Mouse (Mus musculus): Measurements from ENCODE around the gene Erc2. TPM values are rescaled to one million over a fixed set of nuclear protein-coding genes. Genes with fewer than 3 reads are reported as not detected.

The Erc2 gene
- polyA plus RNA-seq, 1 experiment from 2014 or later = 8.1 TPM

- H3K27ac ChIP-seq = peak overlapping the region; percentile 36; the same call in 1 of the 2 replicates
- 0 out of 2 replicates have a peak, but pooled peaks cover 4% of the 10 kb centered on the region for H3K9me3 ChIP-seq
- H3K9ac ChIP-seq (replicated peaks) = no peak overlapping the region
- 0 out of 2 replicates have a peak, but pooled peaks have one; percentile 52 for ATAC-seq (ENCODE audit: insufficient number of reproducible peaks, insufficient read depth, low FRiP score, low TSS enrichment, low read depth)
- H3K4me1 ChIP-seq (replicated peaks) = peaks cover 28% of the 10 kb centered on the region
- H3K4me3 ChIP-seq (replicated peaks) = no peak overlapping the region
- H3K4me2 ChIP-seq = peak overlapping the region; percentile 34
- H3K36me3 ChIP-seq = no peaks in the 10 kb centered on the region
- 0 out of 2 replicates have a peak, but pooled peaks cover 5% of the 10 kb centered on the region for H3K27me3 ChIP-seq
- WGBS = 24% methylated on average over 10 of the region's 10 CpGs
Measured at GRCm38 (mm10) chr14:27808523-27809114, 186.4 kb downstream of the Erc2 start.

- no peak overlapping the region for H3K9ac ChIP-seq (replicated peaks)
- H3K4me3 ChIP-seq (replicated peaks) = no peak overlapping the region
- WGBS = 50% methylated on average over 7 of the region's 7 CpGs
- H3K27me3 ChIP-seq = 0 out of 2 replicates have a peak, but pooled peaks cover 5% of the 10 kb centered on the region
- H3K9me3 ChIP-seq = no peaks in the 10 kb centered on the region
- H3K27ac ChIP-seq = no peak overlapping the region
- no peaks in the 10 kb centered on the region for H3K36me3 ChIP-seq
- H3K4me1 ChIP-seq (replicated peaks) = peaks cover 32% of the 10 kb centered on the region
- no peak for ATAC-seq (ENCODE audit: insufficient number of reproducible peaks, insufficient read depth, low FRiP score, low TSS enrichment, low read depth)
- no peak overlapping the region for H3K4me2 ChIP-seq
Measured at GRCm38 (mm10) chr14:27810790-27811189, 188.6 kb downstream of the Erc2 start.

GRCm38 (mm10) chr14:27811649-27812048 lies 189.4 kb downstream of the Erc2 start:
- 95% methylated on average over 3 of the region's 3 CpGs for WGBS

GRCm38 (mm10) chr14:27815739-27816138 lies 193.5 kb downstream of the Erc2 start:
- Histone ChIP-seq H3K9me3 (no peaks in the 10 kb centered on the region), H3K4me3 (replicated peaks) (no peak overlapping the region), H3K27me3 (0 out of 2 replicates have a peak, but pooled peaks cover 5% of the 10 kb centered on the region), H3K4me2 (no peak overlapping the region), H3K9ac (replicated peaks) (no peak overlapping the region), H3K27ac (0 out of 2 replicates have a peak overlapping the region, but pooled peaks have one; percentile 12), H3K4me1 (replicated peaks) (peaks cover 12% of the 10 kb centered on the region), H3K36me3 (no peaks in the 10 kb centered on the region)
- ATAC-seq (ENCODE audit: insufficient number of reproducible peaks, insufficient read depth, low FRiP score, low TSS enrichment, low read depth) = no peak
- 63% methylated on average over 6 of the region's 6 CpGs for WGBS

More at GRCm38 (mm10) chr14:27811649-27812048, 189.4 kb downstream of the Erc2 start:
- H3K27ac ChIP-seq = no peak overlapping the region
- H3K9ac ChIP-seq (replicated peaks) = no peak overlapping the region
- no peak overlapping the region for H3K4me2 ChIP-seq
- peaks cover 33% of the 10 kb centered on the region for H3K4me1 ChIP-seq (replicated peaks)
- H3K9me3 ChIP-seq = no peaks in the 10 kb centered on the region
- H3K27me3 ChIP-seq = 0 out of 2 replicates have a peak, but pooled peaks cover 5% of the 10 kb centered on the region
- no peaks in the 10 kb centered on the region for H3K36me3 ChIP-seq
- no peak for ATAC-seq (ENCODE audit: insufficient number of reproducible peaks, insufficient read depth, low FRiP score, low TSS enrichment, low read depth)
- H3K4me3 ChIP-seq (replicated peaks) = no peak overlapping the region

- H3K4me1 ChIP-seq (replicated peaks) = 0 out of 2 replicates have a peak, but pooled peaks cover 5% of the 10 kb centered on the region
- H3K9me3 ChIP-seq = no peaks in the 10 kb centered on the region
- no peaks in the 10 kb centered on the region for H3K36me3 ChIP-seq
- H3K27ac ChIP-seq = no peak overlapping the region
- WGBS = 95% methylated on average over 5 of the region's 5 CpGs
- no peaks in the 10 kb centered on the region for H3K27me3 ChIP-seq
- no peak overlapping the region for H3K4me2 ChIP-seq
- no peak overlapping the region for H3K9ac ChIP-seq (replicated peaks)
- no peak overlapping the region for H3K4me3 ChIP-seq (replicated peaks)
- no peak for ATAC-seq (ENCODE audit: insufficient number of reproducible peaks, insufficient read depth, low FRiP score, low TSS enrichment, low read depth)
Measured at GRCm38 (mm10) chr14:27818986-27819385, 196.8 kb downstream of the Erc2 start.

DNA sequence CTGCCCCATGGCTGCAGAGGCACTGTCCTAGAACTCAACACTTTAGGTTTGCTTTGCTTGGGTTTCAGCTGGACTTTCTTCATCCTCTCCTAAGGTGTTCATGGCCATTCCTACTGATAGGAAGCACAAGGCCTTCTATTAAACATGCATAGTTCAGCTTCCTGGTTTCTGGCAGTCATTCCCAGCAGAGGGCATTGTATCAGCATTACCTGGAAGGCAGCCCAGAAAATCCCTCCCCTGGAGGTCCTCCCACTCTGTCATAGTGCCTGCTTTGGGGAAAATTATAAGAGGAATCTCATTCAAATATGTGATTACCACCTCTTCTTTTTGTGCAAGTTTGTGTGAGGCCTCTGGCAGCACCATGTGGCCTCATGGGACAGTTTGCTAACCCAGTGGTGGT lies 199.6 kb downstream of the Erc2 start:
- Histone ChIP-seq H3K4me3 (replicated peaks) (no peak overlapping the region), H3K9me3 (no peaks in the 10 kb centered on the region), H3K4me1 (replicated peaks) (no peaks in the 10 kb centered on the region), H3K27me3 (no peaks in the 10 kb centered on the region), H3K4me2 (no peak overlapping the region), H3K36me3 (no peaks in the 10 kb centered on the region), H3K9ac (replicated peaks) (no peak overlapping the region), H3K27ac (no peak overlapping the region)
- no peak for ATAC-seq (ENCODE audit: insufficient number of reproducible peaks, insufficient read depth, low FRiP score, low TSS enrichment, low read depth)

DNA sequence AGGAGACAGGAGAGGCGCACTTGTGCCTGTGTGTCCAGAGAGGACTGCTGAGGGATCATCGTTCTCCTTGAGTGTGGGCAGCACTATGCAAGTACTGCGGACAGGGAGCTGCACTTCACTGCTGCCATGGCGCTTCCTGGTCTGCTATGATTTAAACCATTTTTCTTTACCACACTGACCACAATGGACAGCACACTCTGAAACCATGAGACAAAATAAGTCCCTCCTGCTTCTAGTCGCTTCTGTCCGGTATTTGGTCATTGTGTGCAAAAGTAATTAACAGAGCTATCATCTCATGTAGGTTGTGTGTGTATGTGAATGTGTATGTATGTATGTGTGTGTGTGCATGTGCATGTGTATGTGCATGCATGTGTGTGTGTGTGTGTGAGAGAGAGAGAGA lies 200.3 kb downstream of the Erc2 start:
- Histone ChIP-seq H3K4me3 (replicated peaks) (no peak overlapping the region), H3K27me3 (no peaks in the 10 kb centered on the region), H3K36me3 (no peaks in the 10 kb centered on the region), H3K9ac (replicated peaks) (no peak overlapping the region), H3K4me2 (no peak overlapping the region), H3K4me1 (replicated peaks) (no peaks in the 10 kb centered on the region), H3K9me3 (no peaks in the 10 kb centered on the region), H3K27ac (no peak overlapping the region)
- ATAC-seq (ENCODE audit: insufficient number of reproducible peaks, insufficient read depth, low FRiP score, low TSS enrichment, low read depth) = no peak
- 87% methylated on average over 6 of the region's 6 CpGs for WGBS

DNA sequence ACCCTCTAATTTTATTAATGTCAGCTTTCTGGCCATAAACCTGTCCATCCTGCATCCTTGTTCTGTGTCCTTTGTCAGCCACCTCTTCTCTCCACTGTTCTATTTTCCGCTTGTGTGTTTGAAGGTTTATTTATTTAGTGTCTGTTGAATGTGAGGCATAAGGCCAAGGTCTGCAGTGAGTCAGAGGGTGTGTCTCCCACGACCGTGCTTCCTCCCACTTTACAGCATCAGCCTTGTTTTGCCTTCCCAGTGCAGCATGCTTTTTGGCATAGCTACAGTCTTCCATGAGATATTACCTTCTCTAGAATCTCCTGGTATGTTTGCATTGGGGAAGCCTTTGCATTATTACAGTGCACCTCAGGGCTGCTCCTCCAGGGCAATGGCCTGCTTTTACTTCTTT lies 200.8 kb downstream of the Erc2 start:
- Histone ChIP-seq H3K27ac (no peak overlapping the region), H3K27me3 (no peaks in the 10 kb centered on the region), H3K4me2 (no peak overlapping the region), H3K36me3 (no peaks in the 10 kb centered on the region), H3K9ac (replicated peaks) (no peak overlapping the region), H3K4me3 (replicated peaks) (no peak overlapping the region), H3K9me3 (no peaks in the 10 kb centered on the region), H3K4me1 (replicated peaks) (no peaks in the 10 kb centered on the region)
- no peak for ATAC-seq (ENCODE audit: insufficient number of reproducible peaks, insufficient read depth, low FRiP score, low TSS enrichment, low read depth)
- WGBS = 46% methylated on average over 3 of the region's 3 CpGs

DNA sequence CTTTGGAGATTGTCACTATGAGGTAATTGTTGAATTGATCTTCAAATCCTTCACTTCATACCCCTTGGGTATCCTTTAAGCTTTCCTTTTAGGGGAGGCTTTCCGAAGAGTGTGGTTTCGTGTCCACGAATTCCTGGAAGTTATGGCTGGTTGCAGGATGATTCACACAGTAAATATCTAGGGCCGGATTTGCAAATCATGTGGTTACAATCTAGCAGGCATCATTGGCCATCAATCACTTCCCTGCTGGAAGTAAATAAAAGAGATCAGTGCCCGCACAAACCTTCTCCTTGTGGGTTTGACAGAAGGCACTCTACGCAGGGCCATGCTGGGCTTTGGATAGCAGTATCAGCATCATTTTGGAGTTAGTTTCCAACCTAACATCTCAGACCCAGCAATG lies 201.7 kb downstream of the Erc2 start:
- no peaks in the 10 kb centered on the region for H3K36me3 ChIP-seq
- no peak overlapping the region for H3K4me3 ChIP-seq (replicated peaks)
- no peaks in the 10 kb centered on the region for H3K9me3 ChIP-seq
- WGBS = 75% methylated on average over 6 of the region's 6 CpGs
- no peaks in the 10 kb centered on the region for H3K4me1 ChIP-seq (replicated peaks)
- no peak overlapping the region for H3K27ac ChIP-seq
- no peaks in the 10 kb centered on the region for H3K27me3 ChIP-seq
- H3K4me2 ChIP-seq = no peak overlapping the region
- ATAC-seq (ENCODE audit: insufficient number of reproducible peaks, insufficient read depth, low FRiP score, low TSS enrichment, low read depth) = no peak
- H3K9ac ChIP-seq (replicated peaks) = no peak overlapping the region

DNA sequence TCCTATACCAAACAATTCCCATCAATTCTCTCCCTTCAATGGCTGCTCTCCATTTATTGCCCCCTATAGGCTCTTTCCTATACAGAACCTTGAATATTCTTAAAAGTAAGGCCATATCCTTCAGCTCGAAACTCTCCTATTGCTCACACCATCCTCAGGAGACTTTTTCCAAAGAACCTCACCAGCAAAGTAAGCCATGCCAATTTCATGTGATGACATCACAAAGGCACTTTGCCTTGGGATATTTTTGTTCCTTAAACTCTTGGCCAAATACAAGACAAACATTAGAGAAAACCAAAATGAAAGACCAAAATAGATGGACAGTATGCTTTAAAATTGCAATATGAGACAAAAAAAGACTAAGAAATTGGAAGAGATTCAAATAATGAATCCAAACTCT lies 204.6 kb downstream of the Erc2 start:
- Histone ChIP-seq H3K9ac (replicated peaks) (no peak overlapping the region), H3K36me3 (no peaks in the 10 kb centered on the region), H3K4me2 (no peak overlapping the region), H3K27me3 (no peaks in the 10 kb centered on the region), H3K4me1 (replicated peaks) (no peaks in the 10 kb centered on the region), H3K27ac (no peak overlapping the region), H3K9me3 (no peaks in the 10 kb centered on the region), H3K4me3 (replicated peaks) (no peak overlapping the region)
- WGBS = 88% methylated on average over 1 of the region's 1 CpGs
- ATAC-seq (ENCODE audit: insufficient number of reproducible peaks, insufficient read depth, low FRiP score, low TSS enrichment, low read depth) = no peak

DNA sequence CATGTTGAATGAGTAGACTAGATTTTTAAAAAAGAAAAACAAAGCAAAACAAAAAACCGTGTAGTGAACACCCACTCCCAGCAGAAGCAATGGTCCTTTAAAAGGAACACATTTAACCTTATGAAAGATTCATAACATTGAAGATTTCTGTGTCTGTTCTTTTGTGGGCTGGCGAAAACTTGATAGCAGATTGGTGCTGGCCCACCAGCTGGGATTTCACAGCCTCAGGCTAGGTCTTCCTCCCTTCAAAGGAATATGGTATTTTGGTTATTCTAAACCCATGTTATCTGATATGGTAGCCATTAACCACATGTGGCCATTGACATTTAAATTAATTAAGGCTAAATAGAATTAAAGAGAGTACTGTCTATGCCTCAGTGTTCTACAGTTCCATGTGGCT lies 205.9 kb downstream of the Erc2 start:
- no peak overlapping the region for H3K4me2 ChIP-seq
- H3K9me3 ChIP-seq = no peaks in the 10 kb centered on the region
- no peaks in the 10 kb centered on the region for H3K36me3 ChIP-seq
- H3K27ac ChIP-seq = no peak overlapping the region
- H3K4me3 ChIP-seq (replicated peaks) = no peak overlapping the region
- no peak for ATAC-seq (ENCODE audit: insufficient number of reproducible peaks, insufficient read depth, low FRiP score, low TSS enrichment, low read depth)
- H3K27me3 ChIP-seq = no peaks in the 10 kb centered on the region
- H3K4me1 ChIP-seq (replicated peaks) = no peaks in the 10 kb centered on the region
- 77% methylated on average over 2 of the region's 2 CpGs for WGBS
- no peak overlapping the region for H3K9ac ChIP-seq (replicated peaks)

DNA sequence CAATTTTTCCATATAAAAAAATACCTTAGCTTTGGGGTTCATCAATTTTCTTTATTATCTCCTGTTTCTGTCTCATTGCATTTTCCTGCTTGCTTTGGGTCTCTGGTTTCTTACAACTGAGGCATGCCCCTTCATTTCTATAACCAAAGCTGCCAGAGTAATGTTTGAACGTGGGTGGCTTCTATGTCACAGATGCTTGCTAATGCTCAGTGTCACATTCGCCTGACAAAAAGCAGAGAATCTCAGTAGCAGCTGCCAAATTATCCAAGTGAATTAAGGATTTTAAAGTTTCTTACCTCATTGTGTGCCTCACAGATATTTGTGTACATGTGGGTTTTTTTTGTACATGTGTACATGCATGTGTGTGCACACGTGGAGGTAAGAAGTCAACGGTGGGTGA lies 210.0 kb downstream of the Erc2 start:
- H3K4me3 ChIP-seq (replicated peaks) = no peak overlapping the region
- H3K9ac ChIP-seq (replicated peaks) = no peak overlapping the region
- WGBS = 82% methylated on average over 4 of the region's 4 CpGs
- ATAC-seq (ENCODE audit: insufficient number of reproducible peaks, insufficient read depth, low FRiP score, low TSS enrichment, low read depth) = no peak
- H3K4me1 ChIP-seq (replicated peaks) = no peaks in the 10 kb centered on the region
- no peak overlapping the region for H3K4me2 ChIP-seq
- H3K9me3 ChIP-seq = no peaks in the 10 kb centered on the region
- no peaks in the 10 kb centered on the region for H3K27me3 ChIP-seq
- H3K27ac ChIP-seq = no peak overlapping the region
- no peaks in the 10 kb centered on the region for H3K36me3 ChIP-seq
